Mouse (Mus musculus): ENCODE data around the gene Cabp1. TPM values are rescaled to one million over a fixed set of nuclear protein-coding genes. Genes with fewer than 3 reads are reported as not detected.

Gene Cabp1
- polyA plus RNA-seq, 1 experiment from 2014 or later = 5.0 TPM

GRCm38 (mm10) chr5:115188824-115189223, 5.4 kb downstream of the Cabp1 start:
- no peak for ATAC-seq (ENCODE audit: low FRiP score)
- Histone ChIP-seq H3K27ac (ENCODE audit: low read depth, low read length) (no peak overlapping the region), H3K4me3 (ENCODE audit: low read depth, low read length) (no peak overlapping the region), H3K27me3 (ENCODE audit: control insufficient read depth, insufficient read depth, low read length) (peaks cover 44% of the 10 kb centered on the region), H3K4me2 (replicated peaks; ENCODE audit: low read depth, low read length) (no peak overlapping the region), H3K9me3 (ENCODE audit: control insufficient read depth, low read length) (no peaks in the 10 kb centered on the region), H3K4me1 (replicated peaks; ENCODE audit: control insufficient read depth, insufficient read depth, low read length) (peaks cover 22% of the 10 kb centered on the region), H3K36me3 (ENCODE audit: control insufficient read depth, insufficient read depth, low read length) (no peaks in the 10 kb centered on the region), H3K9ac (ENCODE audit: low read depth, low read length) (no peak overlapping the region)
- peak; percentile 70 for DNase-seq (ENCODE audit: low spot score)
- WGBS = 52% methylated on average over 5 of the region's 5 CpGs

GRCm38 (mm10) chr5:115187188-115188131, 6.7 kb downstream of the Cabp1 start:
- peak overlapping the region; percentile 14; the same call in 1 of the 2 replicates for H3K27ac ChIP-seq (ENCODE audit: low read depth, low read length)
- H3K4me3 ChIP-seq (ENCODE audit: low read depth, low read length) = no peak overlapping the region
- H3K4me2 ChIP-seq (replicated peaks; ENCODE audit: low read depth, low read length) = peak overlapping the region; percentile 6; the same call in 1 of the 2 replicates
- peak; percentile 82 for ATAC-seq (ENCODE audit: low FRiP score)
- peaks cover 30% of the 10 kb centered on the region for H3K27me3 ChIP-seq (ENCODE audit: control insufficient read depth, insufficient read depth, low read length)
- H3K9ac ChIP-seq (ENCODE audit: low read depth, low read length) = no peak overlapping the region
- peak; percentile 95 for DNase-seq (ENCODE audit: low spot score)
- WGBS = 19% methylated on average over 26 of the region's 26 CpGs
- peaks cover 12% of the 10 kb centered on the region for H3K4me1 ChIP-seq (replicated peaks; ENCODE audit: control insufficient read depth, insufficient read depth, low read length)
- H3K36me3 ChIP-seq (ENCODE audit: control insufficient read depth, insufficient read depth, low read length) = no peaks in the 10 kb centered on the region
- H3K9me3 ChIP-seq (ENCODE audit: control insufficient read depth, low read length) = no peaks in the 10 kb centered on the region

GRCm38 (mm10) chr5:115186371-115187073, 7.7 kb downstream of the Cabp1 start:
- DNase-seq (ENCODE audit: low spot score) (peak; percentile 53), ATAC-seq (ENCODE audit: low FRiP score) (peak; percentile 67)
- H3K9me3 ChIP-seq (ENCODE audit: control insufficient read depth, low read length) = no peaks in the 10 kb centered on the region
- peak overlapping the region; percentile 58; the same call in 1 of the 2 replicates for H3K27ac ChIP-seq (ENCODE audit: low read depth, low read length)
- H3K4me3 ChIP-seq (ENCODE audit: low read depth, low read length) = no peak overlapping the region
- H3K36me3 ChIP-seq (ENCODE audit: control insufficient read depth, insufficient read depth, low read length) = no peaks in the 10 kb centered on the region
- peak overlapping the region; percentile 6; the same call in 1 of the 2 replicates for H3K4me2 ChIP-seq (replicated peaks; ENCODE audit: low read depth, low read length)
- 45% methylated on average over 17 of the region's 17 CpGs for WGBS
- H3K4me1 ChIP-seq (replicated peaks; ENCODE audit: control insufficient read depth, insufficient read depth, low read length) = peaks cover 9% of the 10 kb centered on the region
- H3K27me3 ChIP-seq (ENCODE audit: control insufficient read depth, insufficient read depth, low read length) = peaks cover 21% of the 10 kb centered on the region
- no peak overlapping the region for H3K9ac ChIP-seq (ENCODE audit: low read depth, low read length)

- WGBS = 22% methylated on average over 14 of the region's 15 CpGs
- no peak for ATAC-seq (ENCODE audit: low FRiP score)
- no peak overlapping the region for H3K4me3 ChIP-seq (ENCODE audit: low read depth, low read length)
- H3K36me3 ChIP-seq (ENCODE audit: control insufficient read depth, insufficient read depth, low read length) = no peaks in the 10 kb centered on the region
- H3K9ac ChIP-seq (ENCODE audit: low read depth, low read length) = peak overlapping the region; percentile 35
- 0 out of 2 replicates have a peak overlapping the region, but pooled peaks have one; percentile 13 for H3K4me2 ChIP-seq (replicated peaks; ENCODE audit: low read depth, low read length)
- peaks cover 9% of the 10 kb centered on the region for H3K4me1 ChIP-seq (replicated peaks; ENCODE audit: control insufficient read depth, insufficient read depth, low read length)
- no peaks in the 10 kb centered on the region for H3K9me3 ChIP-seq (ENCODE audit: control insufficient read depth, low read length)
- peak overlapping the region; percentile 14; the same call in 1 of the 2 replicates for H3K27ac ChIP-seq (ENCODE audit: low read depth, low read length)
- peaks cover 5% of the 10 kb centered on the region; the same call in 1 of the 2 replicates for H3K27me3 ChIP-seq (ENCODE audit: control insufficient read depth, insufficient read depth, low read length)
- DNase-seq (ENCODE audit: low spot score) = peak; percentile 74
Measured at GRCm38 (mm10) chr5:115184726-115185125, 9.5 kb downstream of the Cabp1 start.

GRCm38 (mm10) chr5:115183482-115183881, 10.7 kb downstream of the Cabp1 start:
- Histone ChIP-seq H3K9ac (ENCODE audit: low read depth, low read length) (no peak overlapping the region), H3K27ac (ENCODE audit: low read depth, low read length) (no peak overlapping the region), H3K27me3 (ENCODE audit: control insufficient read depth, insufficient read depth, low read length) (no peaks in the 10 kb centered on the region), H3K9me3 (ENCODE audit: control insufficient read depth, low read length) (no peaks in the 10 kb centered on the region), H3K4me2 (replicated peaks; ENCODE audit: low read depth, low read length) (no peak overlapping the region), H3K36me3 (ENCODE audit: control insufficient read depth, insufficient read depth, low read length) (no peaks in the 10 kb centered on the region), H3K4me3 (ENCODE audit: low read depth, low read length) (no peak overlapping the region), H3K4me1 (replicated peaks; ENCODE audit: control insufficient read depth, insufficient read depth, low read length) (peaks cover 9% of the 10 kb centered on the region)
- DNase-seq (ENCODE audit: low spot score) (no peak), ATAC-seq (ENCODE audit: low FRiP score) (no peak)
- WGBS = 84% methylated on average over 10 of the region's 10 CpGs

GRCm38 (mm10) chr5:115182925-115183324, 11.3 kb downstream of the Cabp1 start:
- no peak overlapping the region for H3K27ac ChIP-seq (ENCODE audit: low read depth, low read length)
- no peak overlapping the region for H3K9ac ChIP-seq (ENCODE audit: low read depth, low read length)
- peaks cover 9% of the 10 kb centered on the region for H3K4me1 ChIP-seq (replicated peaks; ENCODE audit: control insufficient read depth, insufficient read depth, low read length)
- 83% methylated on average over 8 of the region's 8 CpGs for WGBS
- H3K4me3 ChIP-seq (ENCODE audit: low read depth, low read length) = no peak overlapping the region
- no peak for DNase-seq (ENCODE audit: low spot score)
- H3K27me3 ChIP-seq (ENCODE audit: control insufficient read depth, insufficient read depth, low read length) = no peaks in the 10 kb centered on the region
- H3K4me2 ChIP-seq (replicated peaks; ENCODE audit: low read depth, low read length) = no peak overlapping the region
- ATAC-seq (ENCODE audit: low FRiP score) = no peak
- H3K9me3 ChIP-seq (ENCODE audit: control insufficient read depth, low read length) = no peaks in the 10 kb centered on the region
- no peaks in the 10 kb centered on the region for H3K36me3 ChIP-seq (ENCODE audit: control insufficient read depth, insufficient read depth, low read length)

GRCm38 (mm10) chr5:115181248-115181940, 12.8 kb downstream of the Cabp1 start:
- no peak overlapping the region for H3K4me3 ChIP-seq (ENCODE audit: low read depth, low read length)
- ATAC-seq (ENCODE audit: low FRiP score) (no peak), DNase-seq (ENCODE audit: low spot score) (no peak)
- peaks cover 4% of the 10 kb centered on the region; the same call in 1 of the 2 replicates for H3K4me1 ChIP-seq (replicated peaks; ENCODE audit: control insufficient read depth, insufficient read depth, low read length)
- H3K27ac ChIP-seq (ENCODE audit: low read depth, low read length) = no peak overlapping the region
- no peaks in the 10 kb centered on the region for H3K27me3 ChIP-seq (ENCODE audit: control insufficient read depth, insufficient read depth, low read length)
- 83% methylated on average over 13 of the region's 13 CpGs for WGBS
- H3K9ac ChIP-seq (ENCODE audit: low read depth, low read length) = no peak overlapping the region
- H3K36me3 ChIP-seq (ENCODE audit: control insufficient read depth, insufficient read depth, low read length) = no peaks in the 10 kb centered on the region
- no peaks in the 10 kb centered on the region for H3K9me3 ChIP-seq (ENCODE audit: control insufficient read depth, low read length)
- H3K4me2 ChIP-seq (replicated peaks; ENCODE audit: low read depth, low read length) = no peak overlapping the region

- Histone ChIP-seq H3K4me1 (replicated peaks; ENCODE audit: control insufficient read depth, insufficient read depth, low read length) (0 out of 2 replicates have a peak, but pooled peaks cover 4% of the 10 kb centered on the region), H3K4me2 (replicated peaks; ENCODE audit: low read depth, low read length) (no peak overlapping the region), H3K4me3 (ENCODE audit: low read depth, low read length) (no peak overlapping the region), H3K9ac (ENCODE audit: low read depth, low read length) (no peak overlapping the region), H3K9me3 (ENCODE audit: control insufficient read depth, low read length) (no peaks in the 10 kb centered on the region), H3K27ac (ENCODE audit: low read depth, low read length) (no peak overlapping the region), H3K27me3 (ENCODE audit: control insufficient read depth, insufficient read depth, low read length) (no peaks in the 10 kb centered on the region), H3K36me3 (ENCODE audit: control insufficient read depth, insufficient read depth, low read length) (no peaks in the 10 kb centered on the region)
- WGBS = 92% methylated on average over 11 of the region's 11 CpGs
- no peak for DNase-seq (ENCODE audit: low spot score)
- no peak for ATAC-seq (ENCODE audit: low FRiP score)
Measured at GRCm38 (mm10) chr5:115179596-115179995, 14.6 kb downstream of the Cabp1 start.

Data from hindbrain, embryonic 11.5 days (tissue).